Mouse (Mus musculus) kidney, adult 2 months (tissue): Measurements from ENCODE around the gene Igf1r. TPM values are rescaled to one million over a fixed set of nuclear protein-coding genes. Genes with fewer than 3 reads are reported as not detected.

ENCODE experiments used
- DNase-seq: peaks from one replicate; pipeline ENCODE4 v3.0.0; 2021
- H3K27ac ChIP-seq: fragments of 200-500 bp; 2 replicates; pipeline ENCODE4 v1.5.1; 2012; ENCODE audit warnings: low read depth, low read length, control low read depth, inconsistent platforms; ENCODE audit not compliant: insufficient read depth
- H3K27me3 ChIP-seq: fragments of 200-500 bp; replicated peaks from 2 replicates; pipeline ENCODE4 v1.6.1; 2012; ENCODE audit warnings: mild to moderate bottlenecking, moderate library complexity, low read length, inconsistent platforms; ENCODE audit not compliant: control insufficient read depth, insufficient read depth
- H3K36me3 ChIP-seq: fragments of 200-500 bp; 2 replicates; pipeline ENCODE4 v1.6.1; 2012; ENCODE audit warnings: mild to moderate bottlenecking, moderate library complexity, low read length, inconsistent platforms; ENCODE audit not compliant: control insufficient read depth, insufficient read depth
- H3K4me1 ChIP-seq: fragments of 200-500 bp; 2 replicates; pipeline ENCODE4 v1.6.1; 2011; ENCODE audit warnings: low read length; ENCODE audit not compliant: control insufficient read depth, insufficient read depth
- H3K4me3 ChIP-seq: fragments of 200-500 bp; 2 replicates; pipeline ENCODE4 v1.5.1; 2011; ENCODE audit warnings: mild to moderate bottlenecking, low read depth, low read length, control low read depth; ENCODE audit not compliant: insufficient read depth
- CTCF ChIP-seq: fragments of 200-500 bp; conservative IDR thresholded peaks from 2 replicates; pipeline ENCODE4 v1.5.1; 2011; ENCODE audit warnings: low read depth, mild to moderate bottlenecking, control low read depth, low read length, moderate library complexity, mixed read lengths; ENCODE audit not compliant: insufficient read depth, insufficient read length
- POLR2A ChIP-seq: fragments of 200-500 bp; IDR thresholded peaks from one replicate; pipeline ENCODE4 v1.6.1; 2011; ENCODE audit warnings: low read depth, low read length, control low read depth
- whole genome bisulfite sequencing: fragments of 180-500 bp; shearing (Covaris S2); methylation state at CpG from one replicate; pipeline ENCODE4 v1.1.7; 2018; 5-methylcytosine and 5-hydroxymethylcytosine counted together
- polyA plus RNA-seq: library from polyadenylated mRNA; depleted of rRNA; stranded (reverse); fragments of >200 nt; gene quantifications from 2 replicates; pipeline ENCODE4 v1.2.3, GENCODE M21; 2012

The Igf1r gene
- polyA plus RNA-seq, 1 experiment = 29.2 TPM

- Histone ChIP-seq H3K4me1 (peaks cover 20% of the 10 kb centered on the region; the same call in 1 of the 2 replicates), H3K4me3 (no peak overlapping the region), H3K36me3 (no peaks in the 10 kb centered on the region), H3K27ac (no peak overlapping the region), H3K27me3 (no peaks in the 10 kb centered on the region)
- no peak for DNase-seq
- TF ChIP-seq CTCF (no peak), POLR2A (no peak)
- 72% methylated on average over 3 of the region's 3 CpGs for WGBS
Measured at GRCm38 (mm10) chr7:68014495-68014894, 61.9 kb downstream of the Igf1r start.

- no peak overlapping the region for H3K27ac ChIP-seq
- no peaks in the 10 kb centered on the region for H3K36me3 ChIP-seq
- no peak for DNase-seq
- H3K4me1 ChIP-seq = peaks cover 16% of the 10 kb centered on the region
- no peaks in the 10 kb centered on the region for H3K27me3 ChIP-seq
- no peak overlapping the region for H3K4me3 ChIP-seq
- TF ChIP-seq POLR2A = no peak
- no peak for TF ChIP-seq CTCF
- WGBS = 93% methylated on average over 3 of the region's 3 CpGs
Measured at GRCm38 (mm10) chr7:68015404-68015803, 62.8 kb downstream of the Igf1r start.

- no peak for DNase-seq
- Histone ChIP-seq H3K27me3 (no peaks in the 10 kb centered on the region), H3K27ac (no peak overlapping the region), H3K4me3 (no peak overlapping the region), H3K4me1 (peaks cover 22% of the 10 kb centered on the region), H3K36me3 (no peaks in the 10 kb centered on the region)
- 75% methylated on average over 4 of the region's 4 CpGs for WGBS
- TF ChIP-seq CTCF = no peak
- no peak for TF ChIP-seq POLR2A
Measured at GRCm38 (mm10) chr7:68018038-68018437, 65.4 kb downstream of the Igf1r start.

DNA sequence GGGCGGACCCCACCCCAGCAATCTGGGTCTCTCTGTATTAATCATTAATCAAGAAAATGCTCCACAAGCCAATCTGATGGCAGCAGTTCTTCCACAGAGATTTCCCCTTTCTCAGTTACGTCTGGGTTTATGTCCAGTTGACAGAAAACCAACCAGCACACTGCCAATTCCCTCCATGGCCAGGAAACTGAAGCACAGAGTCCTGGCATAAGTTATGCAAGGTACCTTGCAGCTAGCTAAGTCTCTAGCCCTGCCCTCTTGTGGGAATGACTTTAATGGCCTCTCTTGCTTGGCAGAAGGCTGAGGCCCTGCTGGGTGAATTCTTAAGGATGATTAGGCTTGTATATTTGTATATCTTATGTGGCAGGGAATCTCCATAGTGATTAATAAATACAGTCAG is 67.9 kb downstream of the Igf1r start:
- DNase-seq = peak; percentile 69
- Histone ChIP-seq H3K27me3 (no peaks in the 10 kb centered on the region), H3K27ac (peak overlapping the region; percentile 43; the same call in 1 of the 2 replicates), H3K4me1 (peaks cover 23% of the 10 kb centered on the region), H3K4me3 (no peak overlapping the region), H3K36me3 (no peaks in the 10 kb centered on the region)
- no peak for TF ChIP-seq POLR2A
- no peak for TF ChIP-seq CTCF
- WGBS = 28% methylated on average over 2 of the region's 2 CpGs

- Histone ChIP-seq H3K4me1 (peaks cover 35% of the 10 kb centered on the region), H3K27me3 (no peaks in the 10 kb centered on the region), H3K36me3 (no peaks in the 10 kb centered on the region), H3K4me3 (no peak overlapping the region), H3K27ac (peak overlapping the region; percentile 75; the same call in 1 of the 2 replicates)
- TF ChIP-seq POLR2A (no peak), CTCF (no peak)
- 7% methylated on average over 2 of the region's 2 CpGs for WGBS
- peak; percentile 62 for DNase-seq
Measured at GRCm38 (mm10) chr7:68021741-68022140, 69.1 kb downstream of the Igf1r start.

DNA sequence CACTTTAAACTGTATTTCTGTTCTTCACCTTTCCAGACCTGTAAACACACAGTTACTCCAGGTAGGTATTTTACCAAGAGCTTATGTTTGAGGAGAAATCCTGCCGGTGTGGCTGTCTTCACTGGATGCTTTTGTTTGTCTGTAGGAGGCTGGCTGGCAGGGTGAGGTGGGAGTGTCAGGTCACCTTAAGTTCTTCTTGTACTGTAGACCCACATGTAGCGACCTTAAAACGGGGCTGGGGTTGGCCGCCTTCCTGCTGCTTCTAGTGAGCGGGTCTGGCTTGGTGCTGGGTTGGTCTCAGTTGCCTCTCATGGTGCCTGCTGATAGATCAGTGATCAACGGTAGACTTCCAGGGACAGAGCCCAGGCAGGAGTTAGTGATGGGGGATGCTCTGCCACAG is 69.6 kb downstream of the Igf1r start:
- TF ChIP-seq CTCF (no peak), POLR2A (no peak)

DNA sequence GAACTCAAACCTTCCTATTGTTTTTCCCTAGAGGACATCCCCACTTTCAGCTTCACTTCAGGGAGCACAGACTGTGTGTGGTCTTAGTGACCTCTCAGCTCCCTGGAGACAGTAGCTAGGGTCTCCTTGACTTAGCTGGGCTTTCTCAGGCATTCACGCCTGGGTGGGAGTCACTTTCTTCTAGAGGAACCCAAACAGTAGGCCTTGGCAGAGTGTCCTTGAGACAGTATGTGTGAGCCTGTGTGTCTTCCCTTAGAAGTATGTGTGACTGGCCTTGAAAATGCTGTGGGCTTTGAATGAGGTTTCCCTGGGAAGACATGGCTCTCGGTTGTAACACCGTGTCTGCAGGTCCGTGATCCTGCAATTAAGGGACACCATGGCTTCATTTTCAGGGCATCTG is 71.3 kb downstream of the Igf1r start:
- H3K4me3 ChIP-seq = no peak overlapping the region
- no peak for DNase-seq
- no peak overlapping the region; the same call in 1 of the 2 replicates for H3K27ac ChIP-seq
- H3K36me3 ChIP-seq = no peaks in the 10 kb centered on the region
- H3K27me3 ChIP-seq = no peaks in the 10 kb centered on the region
- H3K4me1 ChIP-seq = peaks cover 43% of the 10 kb centered on the region
- TF ChIP-seq CTCF (no peak), POLR2A (no peak)
- WGBS = 84% methylated on average over 4 of the region's 4 CpGs

More for the DNA sequence above, 69.6 kb downstream of the Igf1r start:
- Histone ChIP-seq H3K4me3 (no peak overlapping the region), H3K27me3 (no peaks in the 10 kb centered on the region), H3K27ac (peak overlapping the region; percentile 75; the same call in 1 of the 2 replicates), H3K4me1 (peaks cover 37% of the 10 kb centered on the region), H3K36me3 (no peaks in the 10 kb centered on the region)
- WGBS = 55% methylated on average over 6 of the region's 6 CpGs
- no peak for DNase-seq
